Mouse (Mus musculus) hindbrain, embryonic 14.5 days (tissue): ENCODE results near the gene Robo2. TPM values are rescaled to one million over a fixed set of nuclear protein-coding genes. Genes with fewer than 3 reads are reported as not detected.

Source experiments
- ATAC-seq: fragments of 200-750 bp; cut with Nextera tagmentation; 2 replicates; pipeline ENCODE4 v1.8.0; 2017; ENCODE audit warnings: moderate number of reproducible peaks, mild to moderate bottlenecking, moderate TSS enrichment, moderate library complexity; ENCODE audit not compliant: low FRiP score
- DNase-seq: peaks from one replicate; pipeline ENCODE4 v3.0.0-alpha.2; 2015; ENCODE audit warnings: low spot score
- H3K27ac ChIP-seq: fragments of 300-500 bp; sonication (generic); 2 replicates; pipeline ENCODE4 v1.5.1; 2014; ENCODE audit warnings: mild to moderate bottlenecking, moderate library complexity
- H3K27me3 ChIP-seq: fragments of 300-500 bp; sonication (generic); 2 replicates; pipeline ENCODE4 v1.6.1; 2014; ENCODE audit warnings: mild to moderate bottlenecking, low read length, mixed read lengths; ENCODE audit not compliant: control insufficient read depth, insufficient read depth
- H3K36me3 ChIP-seq: fragments of 300-500 bp; sonication (generic); replicated peaks from 2 replicates; pipeline ENCODE4 v1.6.1; 2014; ENCODE audit not compliant: control insufficient read depth, insufficient read depth
- H3K4me1 ChIP-seq: fragments of 300-500 bp; sonication (generic); replicated peaks from 2 replicates; pipeline ENCODE4 v1.6.1; 2014; ENCODE audit warnings: antibody characterized with exemption, low read length, mixed read lengths; ENCODE audit not compliant: control insufficient read depth, insufficient read depth
- H3K4me2 ChIP-seq: fragments of 300-500 bp; sonication (generic); replicated peaks from 2 replicates; pipeline ENCODE4 v1.6.1; 2014; ENCODE audit warnings: mild to moderate bottlenecking, moderate library complexity
- H3K4me3 ChIP-seq: fragments of 300-500 bp; sonication (generic); replicated peaks from 2 replicates; pipeline ENCODE4 v1.5.1; 2014; ENCODE audit warnings: mild to moderate bottlenecking, low read length
- H3K9ac ChIP-seq: fragments of 300-500 bp; sonication (generic); 2 replicates; pipeline ENCODE4 v1.6.1; 2014
- H3K9me3 ChIP-seq: fragments of 300-500 bp; sonication (generic); 2 replicates; pipeline ENCODE4 v1.6.1; 2016; ENCODE audit warnings: low read length; ENCODE audit not compliant: control insufficient read depth
- WGBS: fragments of 180-500 bp; shearing (Covaris S2); extraction: QIAGEN DNeasy Blood & Tissue Kit; methylation state at CpG from one replicate; pipeline ENCODE4 v1.1.7; 2014; 5-methylcytosine and 5-hydroxymethylcytosine counted together
- polyA plus RNA-seq: library from polyadenylated mRNA; unstranded; fragments of >200 nt; fragmentation: Nextera tagmentation; extraction: Ambion mirVana; gene quantifications from 2 replicates; pipeline ENCODE4 v1.2.1, GENCODE M21; 2014

Gene Robo2
- polyA plus RNA-seq, 1 experiment from 2014 or later = 121 TPM

DNA sequence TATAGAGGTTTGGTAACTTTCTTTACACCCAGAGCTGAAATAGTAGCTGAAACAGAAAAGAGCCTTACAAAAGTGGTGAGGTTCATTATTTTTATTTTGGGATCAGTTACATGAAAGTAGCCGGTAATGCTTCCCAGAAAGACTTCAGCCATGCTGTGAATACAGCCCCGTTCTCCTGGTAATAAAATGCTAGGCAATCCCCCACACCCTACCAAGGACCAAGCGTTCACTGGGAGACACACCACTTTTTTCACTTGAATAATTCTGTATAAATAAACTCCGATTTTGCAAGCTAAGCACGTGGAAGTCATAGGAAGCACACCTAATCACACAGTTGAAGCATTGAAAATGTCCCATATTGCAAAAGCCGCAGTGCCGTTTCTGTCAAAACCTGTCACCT is 341.0 kb downstream of the Robo2 start:
- Histone ChIP-seq H3K4me1 (0 out of 2 replicates have a peak, but pooled peaks cover 3% of the 10 kb centered on the region), H3K4me3 (no peak overlapping the region), H3K9ac (no peak overlapping the region), H3K4me2 (no peak overlapping the region), H3K27me3 (no peaks in the 10 kb centered on the region), H3K36me3 (no peaks in the 10 kb centered on the region), H3K9me3 (no peaks in the 10 kb centered on the region), H3K27ac (no peak overlapping the region)
- 49% methylated on average over 7 of the region's 7 CpGs for WGBS
- ATAC-seq (no peak), DNase-seq (no peak)

GRCm38 (mm10) chr16:74065958-74066357 is 345.7 kb downstream of the Robo2 start:
- WGBS = 62% methylated on average over 2 of the region's 2 CpGs
- no peaks in the 10 kb centered on the region for H3K36me3 ChIP-seq
- ATAC-seq = no peak
- no peaks in the 10 kb centered on the region for H3K27me3 ChIP-seq
- H3K4me3 ChIP-seq = no peak overlapping the region
- no peak overlapping the region for H3K27ac ChIP-seq
- H3K4me2 ChIP-seq = no peak overlapping the region
- DNase-seq = no peak
- H3K9ac ChIP-seq = no peak overlapping the region
- no peaks in the 10 kb centered on the region for H3K9me3 ChIP-seq
- 0 out of 2 replicates have a peak, but pooled peaks cover 3% of the 10 kb centered on the region for H3K4me1 ChIP-seq

DNA sequence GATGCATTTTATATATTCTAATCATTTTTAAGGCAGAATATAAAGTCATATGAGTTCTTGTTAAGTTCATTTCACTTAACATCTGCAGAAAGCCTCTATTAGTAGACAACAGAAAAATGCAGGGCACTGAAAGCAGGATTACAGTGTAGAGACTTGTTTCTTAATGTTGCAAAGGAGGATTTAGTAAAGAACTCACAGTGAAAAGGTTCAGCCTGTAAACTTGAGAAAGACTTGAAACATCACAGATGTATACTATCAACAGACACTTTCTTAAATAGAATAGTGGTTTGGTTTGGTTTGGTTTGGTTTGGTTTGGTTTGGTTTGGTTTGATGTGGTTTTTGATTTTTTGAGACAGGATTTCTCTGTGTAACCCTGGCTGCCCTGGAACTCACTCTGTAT is 349.7 kb downstream of the Robo2 start:
- Histone ChIP-seq H3K4me3 (no peak overlapping the region), H3K36me3 (no peaks in the 10 kb centered on the region), H3K9ac (no peak overlapping the region), H3K27me3 (no peaks in the 10 kb centered on the region), H3K9me3 (no peaks in the 10 kb centered on the region), H3K27ac (no peak overlapping the region), H3K4me1 (0 out of 2 replicates have a peak, but pooled peaks cover 2% of the 10 kb centered on the region), H3K4me2 (no peak overlapping the region)
- DNase-seq = no peak
- ATAC-seq = no peak

- 0 out of 2 replicates have a peak, but pooled peaks cover 5% of the 10 kb centered on the region for H3K4me1 ChIP-seq
- H3K36me3 ChIP-seq = no peaks in the 10 kb centered on the region
- no peak for ATAC-seq
- no peaks in the 10 kb centered on the region for H3K9me3 ChIP-seq
- H3K4me2 ChIP-seq = no peak overlapping the region
- H3K27me3 ChIP-seq = no peaks in the 10 kb centered on the region
- no peak overlapping the region for H3K4me3 ChIP-seq
- DNase-seq = no peak
- H3K9ac ChIP-seq = no peak overlapping the region
- no peak overlapping the region for H3K27ac ChIP-seq
Measured at GRCm38 (mm10) chr16:74061479-74061878, 350.1 kb downstream of the Robo2 start.

- H3K4me1 ChIP-seq = peaks cover 20% of the 10 kb centered on the region
- H3K4me2 ChIP-seq = no peak overlapping the region
- no peak overlapping the region for H3K27ac ChIP-seq
- ATAC-seq (no peak), DNase-seq (no peak)
- no peaks in the 10 kb centered on the region for H3K36me3 ChIP-seq
- H3K27me3 ChIP-seq = no peaks in the 10 kb centered on the region
- no peak overlapping the region for H3K4me3 ChIP-seq
- no peak overlapping the region for H3K9ac ChIP-seq
- no peaks in the 10 kb centered on the region for H3K9me3 ChIP-seq
- WGBS = 78% methylated on average over 2 of the region's 2 CpGs
Measured at GRCm38 (mm10) chr16:74056886-74057285, 354.7 kb downstream of the Robo2 start.

DNA sequence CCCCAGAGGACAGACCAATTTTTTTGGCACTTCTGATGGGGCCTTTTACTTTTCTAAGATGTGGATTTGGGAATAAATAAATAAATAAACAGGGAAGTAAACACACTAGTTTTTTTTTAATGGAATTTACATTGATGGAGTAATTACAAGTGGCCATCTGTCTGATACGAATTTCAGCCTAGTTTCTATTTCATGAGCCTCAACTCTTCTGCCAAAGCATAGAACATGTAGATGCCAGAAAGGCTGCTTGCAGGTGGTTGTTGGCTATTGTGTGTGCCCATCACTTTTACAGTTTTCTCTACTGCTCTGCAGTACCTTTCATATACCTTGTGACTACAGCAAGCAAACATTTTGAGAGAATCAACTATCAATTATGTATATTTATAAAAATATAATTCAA is 355.4 kb downstream of the Robo2 start:
- ATAC-seq = no peak

DNA sequence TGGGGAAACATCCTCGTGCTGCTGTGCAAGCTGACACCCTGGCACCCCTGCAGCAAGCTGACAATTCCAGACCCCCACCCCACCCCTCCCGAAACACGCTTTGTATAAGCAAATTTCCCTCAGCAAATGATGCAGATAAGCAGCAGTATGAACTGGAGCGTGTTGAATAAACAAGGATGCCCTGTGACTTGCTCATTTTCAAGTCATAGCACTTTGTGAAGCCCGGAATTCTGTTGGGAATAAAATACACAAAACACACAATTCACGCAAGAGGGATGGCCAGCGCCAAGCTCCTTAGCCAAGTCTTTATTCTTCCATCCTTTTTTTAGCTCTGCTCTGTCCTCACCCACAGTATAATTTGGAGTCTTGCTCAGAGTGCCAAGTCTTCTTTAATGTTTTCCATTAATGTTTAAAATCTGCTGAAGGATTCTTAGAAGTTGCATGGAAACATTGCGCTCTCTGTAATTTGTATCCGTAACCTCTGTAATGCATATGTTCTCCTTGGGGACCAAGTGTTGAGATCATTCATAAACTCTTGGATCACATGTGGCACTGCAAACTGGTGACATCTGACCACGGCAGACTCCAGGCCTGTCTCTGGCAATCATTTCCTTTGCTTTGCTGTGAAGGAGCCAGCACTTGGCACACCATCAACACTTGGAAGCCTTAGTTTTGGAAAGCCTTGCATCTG is 356.4 kb downstream of the Robo2 start:
- no peak overlapping the region for H3K4me3 ChIP-seq
- no peaks in the 10 kb centered on the region for H3K27me3 ChIP-seq
- ATAC-seq = peak; percentile 72; the same call in 1 of the 2 replicates
- H3K9me3 ChIP-seq = no peaks in the 10 kb centered on the region
- H3K36me3 ChIP-seq = no peaks in the 10 kb centered on the region
- peaks cover 23% of the 10 kb centered on the region for H3K4me1 ChIP-seq
- WGBS = 50% methylated on average over 10 of the region's 10 CpGs
- no peak overlapping the region for H3K9ac ChIP-seq
- H3K4me2 ChIP-seq = no peak overlapping the region; the same call in 1 of the 2 replicates
- DNase-seq = peak; percentile 45
- no peak overlapping the region; the same call in 1 of the 2 replicates for H3K27ac ChIP-seq

More for the DNA sequence above, 355.4 kb downstream of the Robo2 start:
- DNase-seq = no peak
- 78% methylated on average over 1 of the region's 1 CpGs for WGBS
- Histone ChIP-seq H3K9me3 (no peaks in the 10 kb centered on the region), H3K4me1 (peaks cover 22% of the 10 kb centered on the region), H3K4me3 (no peak overlapping the region), H3K36me3 (no peaks in the 10 kb centered on the region), H3K4me2 (no peak overlapping the region), H3K9ac (no peak overlapping the region), H3K27me3 (no peaks in the 10 kb centered on the region), H3K27ac (no peak overlapping the region)

GRCm38 (mm10) chr16:74049467-74049866 is 362.2 kb downstream of the Robo2 start:
- Histone ChIP-seq H3K36me3 (no peaks in the 10 kb centered on the region), H3K4me2 (no peak overlapping the region), H3K9ac (no peak overlapping the region), H3K4me1 (peaks cover 15% of the 10 kb centered on the region), H3K4me3 (no peak overlapping the region), H3K9me3 (no peaks in the 10 kb centered on the region), H3K27me3 (no peaks in the 10 kb centered on the region), H3K27ac (no peak overlapping the region; the same call in 1 of the 2 replicates)
- DNase-seq = no peak
- WGBS = 73% methylated on average over 5 of the region's 5 CpGs
- ATAC-seq = no peak

- DNase-seq (no peak), ATAC-seq (no peak)
- Histone ChIP-seq H3K4me2 (no peak overlapping the region), H3K27ac (0 out of 2 replicates have a peak overlapping the region, but pooled peaks have one; percentile 26), H3K27me3 (no peaks in the 10 kb centered on the region), H3K9me3 (no peaks in the 10 kb centered on the region), H3K4me1 (peaks cover 10% of the 10 kb centered on the region), H3K9ac (no peak overlapping the region), H3K4me3 (no peak overlapping the region), H3K36me3 (no peaks in the 10 kb centered on the region)
- 50% methylated on average over 6 of the region's 6 CpGs for WGBS
Measured at GRCm38 (mm10) chr16:74048980-74049379, 362.6 kb downstream of the Robo2 start.
